In genomic region chr10:82986251-82986992, GRCm38 (mm10) we compare ENCODE assay signal across 8 mouse cellular contexts. TPM values are rescaled to one million over a fixed set of nuclear protein-coding genes. Genes with fewer than 3 reads are reported as not detected.
A peak's percentile ranks its signal among the peaks of the same experiment; 100 is the strongest.
DNase-seq lines count a peak whose midpoint lies in the region; ATAC-seq and TF ChIP-seq lines count a peak whose summit lies in the region.

No protein-coding gene starts in this region.

- H3K4me3 ChIP-seq in ES-E14 (ENCODE audit: insufficient read depth in 1 of 2, low read depth in 1 of 2, low read length in 2 of 2, poor library complexity in 1 of 2, severe bottlenecking in 1 of 2): peak overlapping the region; percentile 68
- peak overlapping the region; percentile 78 for H3K4me3 ChIP-seq in embryonic facial prominence, embryonic 15.5 days (replicated peaks)
- peak overlapping the region; percentile 74 for H3K4me3 ChIP-seq in intestine, embryonic 16.5 days (ENCODE audit: low read length)
- H3K4me3 ChIP-seq in midbrain, embryonic 12.5 days: peak overlapping the region; percentile 62

- peaks cover 8% of the 10 kb centered on the region for H3K27me3 ChIP-seq in embryonic facial prominence, embryonic 15.5 days
- H3K27me3 ChIP-seq in intestine, embryonic 16.5 days (replicated peaks; ENCODE audit: control insufficient read depth, insufficient read depth, low read length): peaks cover 4% of the 10 kb centered on the region; the same call in 1 of the 2 replicates
- peaks cover 28% of the 10 kb centered on the region for H3K27me3 ChIP-seq in midbrain, embryonic 12.5 days

- DNase-seq in kidney, adult 18-20 months: peak; percentile 11
- DNase-seq in kidney, postnatal 25 days: no peak
- DNase-seq in ES-E14 (ENCODE audit: low read depth, low spot score): peak; percentile 7
- DNase-seq in thymus, postnatal 14 days: peak; percentile 78
- DNase-seq in right cerebral cortex, postnatal 14 days: no peak

- H3K4me1 ChIP-seq in ES-E14 (ENCODE audit: control insufficient read depth in 2 of 2, insufficient read depth in 2 of 2, low read length in 2 of 2, poor library complexity in 1 of 2): peaks cover 0 to 2% of the 10 kb centered on the region in 2 experiments; a peak in 2 of 4 replicates
- peaks cover 49% of the 10 kb centered on the region for H3K4me1 ChIP-seq in embryonic facial prominence, embryonic 15.5 days
- peaks cover 15% of the 10 kb centered on the region for H3K4me1 ChIP-seq in intestine, embryonic 16.5 days (ENCODE audit: control insufficient read depth, insufficient read depth, low read length)
- H3K4me1 ChIP-seq in midbrain, embryonic 12.5 days: peaks cover 42% of the 10 kb centered on the region

- ATAC-seq in embryonic facial prominence, embryonic 15.5 days (ENCODE audit: insufficient number of reproducible peaks, low FRiP score, low TSS enrichment, low read depth): no peak
- 0 out of 2 replicates have a peak, but pooled peaks have one; percentile 15 for ATAC-seq in intestine, embryonic 16.5 days
- ATAC-seq in midbrain, embryonic 12.5 days (ENCODE audit: low FRiP score, low read depth): peak; percentile 31

- H3K27ac ChIP-seq in ES-E14 (ENCODE audit: insufficient read depth, low read depth, low read length, poor library complexity, severe bottlenecking): no peak overlapping the region
- peak overlapping the region; percentile 86 for H3K27ac ChIP-seq in embryonic facial prominence, embryonic 15.5 days (replicated peaks)
- no peak overlapping the region for H3K27ac ChIP-seq in intestine, embryonic 16.5 days (ENCODE audit: low read length)
- H3K27ac ChIP-seq in midbrain, embryonic 12.5 days (replicated peaks): peak overlapping the region; percentile 79

- H3K36me3 ChIP-seq in ES-E14 (ENCODE audit: control insufficient read depth, insufficient read depth, low read length, poor library complexity, severe bottlenecking): no peaks in the 10 kb centered on the region
- H3K36me3 ChIP-seq in embryonic facial prominence, embryonic 15.5 days: no peaks in the 10 kb centered on the region
- no peaks in the 10 kb centered on the region for H3K36me3 ChIP-seq in intestine, embryonic 16.5 days (ENCODE audit: control insufficient read depth, insufficient read depth, low read length)
- H3K36me3 ChIP-seq in midbrain, embryonic 12.5 days: no peaks in the 10 kb centered on the region

- H3K4me2 ChIP-seq in embryonic facial prominence, embryonic 15.5 days (replicated peaks): peak overlapping the region; percentile 82
- peak overlapping the region; percentile 96 for H3K4me2 ChIP-seq in intestine, embryonic 16.5 days (ENCODE audit: low read depth, low read length)
- peak overlapping the region; percentile 87 for H3K4me2 ChIP-seq in midbrain, embryonic 12.5 days (replicated peaks)

- in situ Hi-C loops in ES-E14 (cut with MboI; ENCODE audit: low sequenced_read_pairs in 2 of 2, unreplicated experiment in 2 of 2): no loop called here

- WGBS in embryonic facial prominence, embryonic 15.5 days: 2% methylated on average over 21 of the region's 21 CpGs
- 5% methylated on average over 21 of the region's 21 CpGs for WGBS in intestine, embryonic 16.5 days
- WGBS in midbrain, embryonic 12.5 days: 5% methylated on average over 21 of the region's 21 CpGs

- no peaks in the 10 kb centered on the region for H3K9me3 ChIP-seq in ES-E14 (ENCODE audit: control insufficient read depth, insufficient read depth, low read depth, low read length)
- no peaks in the 10 kb centered on the region for H3K9me3 ChIP-seq in embryonic facial prominence, embryonic 15.5 days (replicated peaks)
- H3K9me3 ChIP-seq in intestine, embryonic 16.5 days (ENCODE audit: control insufficient read depth, low read length): no peaks in the 10 kb centered on the region
- H3K9me3 ChIP-seq in midbrain, embryonic 12.5 days: no peaks in the 10 kb centered on the region

- H3K9ac ChIP-seq in ES-E14 (ENCODE audit: insufficient read depth, low read depth, low read length, poor library complexity, severe bottlenecking): peak overlapping the region; percentile 50; the same call in 1 of the 2 replicates
- H3K9ac ChIP-seq in embryonic facial prominence, embryonic 15.5 days: peak overlapping the region; percentile 37
- H3K9ac ChIP-seq in intestine, embryonic 16.5 days (ENCODE audit: low read depth, low read length): peak overlapping the region; percentile 73
- H3K9ac ChIP-seq in midbrain, embryonic 12.5 days (replicated peaks): peak overlapping the region; percentile 79

TF ChIP-seq in ES-E14, 5 proteins besides CTCF, POLR2A, EP300 and RAD21:
- TF ChIP-seq HCFC1 (IDR thresholded peaks at IDR 0.05; ENCODE audit: borderline replicate concordance, insufficient read depth, low read length) (no peak), ZC3H11A (IDR thresholded peaks at IDR 0.05; ENCODE audit: borderline replicate concordance, low read depth, low read length) (no peak), MAFK (IDR thresholded peaks at IDR 0.05; ENCODE audit: insufficient read depth, low read depth, low read length) (no peak), CHD2 (IDR thresholded peaks at IDR 0.05; ENCODE audit: low read depth, low read length) (no peak)
TF ChIP-seq in ES-E14: peak in this region for 0.

RNA-seq across cellular contexts. Expression of gene Chst11, which starts 1.1 kb away (rescaled TPM):
- 4.2 and 8.6 TPM in 2 replicates for total RNA-seq in ES-E14 (2012; rRNA removed)
- polyA plus RNA-seq in embryonic facial prominence, embryonic 15.5 days (2015; fragmentation: Nextera tagmentation; extraction: Ambion mirVana): 3.2 and 3.3 TPM in 2 replicates
- polyA plus RNA-seq in intestine, embryonic 16.5 days (2015; fragmentation: Nextera tagmentation; extraction: Ambion mirVana): 0.80 and 0.88 TPM in 2 replicates
- polyA plus RNA-seq in midbrain, embryonic 12.5 days (2016; fragmentation: Nextera tagmentation; extraction: Ambion mirVana): 1.9 and 2.3 TPM in 2 replicates

Comparison
In these comparisons a context has a peak if more than half of its experiments do, and no peak if none do; other contexts are left out.
1. DNase-seq: peak in kidney, adult 18-20 months (single experiment), ES-E14 (single experiment) and thymus, postnatal 14 days (single experiment); none in kidney, postnatal 25 days (0 of 2) and right cerebral cortex, postnatal 14 days (single experiment).
2. H3K27ac ChIP-seq: peak in embryonic facial prominence, embryonic 15.5 days (single experiment) and midbrain, embryonic 12.5 days (single experiment); none in ES-E14 (single experiment) and intestine, embryonic 16.5 days (single experiment).
3. Peak in every context shown above with its lines, with median percentiles within 50 percentile points of each other: H3K4me3 ChIP-seq, H3K9ac ChIP-seq and H3K4me2 ChIP-seq.